In genomic region chr17:26113181-26113948, GRCm38 (mm10) we compare ENCODE assay signal across 8 mouse cellular contexts. TPM values are rescaled to one million over a fixed set of nuclear protein-coding genes. Genes with fewer than 3 reads are reported as not detected.
DNase-seq lines count a peak whose midpoint lies in the region; ATAC-seq and TF ChIP-seq lines count a peak whose summit lies in the region.

Gene Tmem8, plus strand, starts transcription at chr17:26113299.

- no peaks in the 10 kb centered on the region for H3K36me3 ChIP-seq in heart, adult 2 months (ENCODE audit: control insufficient read depth, insufficient read depth, low read length)
- no peaks in the 10 kb centered on the region for H3K36me3 ChIP-seq in midbrain, embryonic 16.5 days (ENCODE audit: control insufficient read depth, insufficient read depth, low read length)

- H3K4me2 ChIP-seq in midbrain, embryonic 16.5 days (ENCODE audit: low read length): peak within 1 kb of the TSS; percentile 93

- peak; percentile 80 for ATAC-seq in midbrain, embryonic 16.5 days

- H3K79me2 ChIP-seq in heart, adult 2 months (replicated peaks; ENCODE audit: control insufficient read depth, insufficient read depth, low read length): no peaks in the 10 kb centered on the region

- H3K9me3 ChIP-seq in midbrain, embryonic 16.5 days (replicated peaks; ENCODE audit: control insufficient read depth, low read length, poor library complexity, severe bottlenecking): no peaks in the 10 kb centered on the region

- H3K27ac ChIP-seq in heart, adult 2 months: no peak within 1 kb of the TSS; the same call in 1 of the 2 replicates
- peak within 1 kb of the TSS; percentile 58 for H3K27ac ChIP-seq in midbrain, embryonic 16.5 days (ENCODE audit: low read length)

- no peak for TF ChIP-seq EP300 in heart, adult 2 months (IDR thresholded peaks at IDR 0.05; ENCODE audit: insufficient read depth, low read depth, low read length)

- WGBS in heart, adult 2 months: 2% methylated on average over 73 of the region's 75 CpGs
- under 1% methylated on average over 39 of the region's 75 CpGs for WGBS in midbrain, embryonic 16.5 days

- peaks cover 4% of the 10 kb centered on the region; the same call in 1 of the 2 replicates for H3K27me3 ChIP-seq in heart, adult 2 months (ENCODE audit: control insufficient read depth, insufficient read depth, low read length)
- peaks cover 23% of the 10 kb centered on the region for H3K27me3 ChIP-seq in midbrain, embryonic 16.5 days (ENCODE audit: control insufficient read depth, insufficient read depth, low read depth, low read length)

- intact Hi-C loops in heart, adult 2 months (cut with DNase I): no loop called here

- TF ChIP-seq POLR2A in heart, adult 2 months (IDR thresholded peaks at IDR 0.05; ENCODE audit: insufficient read depth, low read depth, low read length): no peak

- peak; percentile 61 for DNase-seq in layer of hippocampus, adult 11-12 months (ENCODE audit: low spot score)
- no peak for DNase-seq in layer of hippocampus, adult 9-10 months (ENCODE audit: low spot score)
- DNase-seq in embryo, embryonic 10.5 days (ENCODE audit: low spot score): peak; percentile 67
- DNase-seq in heart, adult 2 months: peak; percentile 76 to 78
- peak; percentile 83 to 84 for DNase-seq in kidney, adult 8-10 months
- peak; percentile 77 for DNase-seq in liver
- peak; percentile 76 to 80 for DNase-seq in spleen, postnatal 36 days (ENCODE audit: low spot score in 2 of 2)

- TF ChIP-seq CTCF in heart, adult 2 months (IDR thresholded peaks at IDR 0.05): peak; percentile 37

- H3K4me1 ChIP-seq in heart, adult 2 months (ENCODE audit: control insufficient read depth, insufficient read depth, low read length): no peaks in the 10 kb centered on the region
- H3K4me1 ChIP-seq in midbrain, embryonic 16.5 days (ENCODE audit: control insufficient read depth, insufficient read depth, low read length): peaks cover 3% of the 10 kb centered on the region

- peak within 1 kb of the TSS; percentile 65 for H3K4me3 ChIP-seq in heart, adult 2 months
- peak within 1 kb of the TSS; percentile 76 for H3K4me3 ChIP-seq in midbrain, embryonic 16.5 days (ENCODE audit: low read depth, low read length)

- peak within 1 kb of the TSS; percentile 74 for H3K9ac ChIP-seq in heart, adult 2 months (ENCODE audit: low read depth, low read length)
- peak within 1 kb of the TSS; percentile 85 for H3K9ac ChIP-seq in midbrain, embryonic 16.5 days (ENCODE audit: low read depth, low read length)

RNA-seq across cellular contexts. Expression of gene Tmem8, which starts in this region (rescaled TPM):
- 1 to 10 TPM; 3.8 to 5.3 TPM for total RNA-seq in heart, adult 2 months (2021)
- 10.5 and 11.6 TPM in 2 replicates for polyA plus RNA-seq in heart, adult 2 months (2012; rRNA removed)
- 3.8 and 3.9 TPM in 2 replicates for polyA plus RNA-seq in midbrain, embryonic 16.5 days (2015; fragmentation: Nextera tagmentation; extraction: Ambion mirVana)
